Mouse (Mus musculus) thymus, adult 2 months (tissue): ENCODE data around the gene Card11.

Source experiments
- CTCF ChIP-seq: fragments of 200-500 bp; IDR thresholded peaks from 2 replicates; pipeline ENCODE4 v1.5.1; 2012; ENCODE audit warnings: mild to moderate bottlenecking, control low read depth, low read length, moderate library complexity, borderline replicate concordance; ENCODE audit not compliant: control insufficient read depth, poor library complexity, insufficient read depth; ENCODE audit errors: extremely low read depth
- POLR2A ChIP-seq: fragments of 200-500 bp; IDR thresholded peaks from 2 replicates; pipeline ENCODE4 v1.6.1; 2012; ENCODE audit warnings: mild to moderate bottlenecking, low read length, control low read depth, moderate library complexity; ENCODE audit not compliant: control insufficient read depth, poor library complexity, insufficient read depth; ENCODE audit errors: extremely low read depth

GRCm38 (mm10) chr5:140827413-140827812, 173.0 kb downstream of the Card11 start:
- TF ChIP-seq POLR2A (no peak), CTCF (no peak)
